Mouse (Mus musculus): ENCODE measurements around the gene Prf1.

Prf1 gene

DNA sequence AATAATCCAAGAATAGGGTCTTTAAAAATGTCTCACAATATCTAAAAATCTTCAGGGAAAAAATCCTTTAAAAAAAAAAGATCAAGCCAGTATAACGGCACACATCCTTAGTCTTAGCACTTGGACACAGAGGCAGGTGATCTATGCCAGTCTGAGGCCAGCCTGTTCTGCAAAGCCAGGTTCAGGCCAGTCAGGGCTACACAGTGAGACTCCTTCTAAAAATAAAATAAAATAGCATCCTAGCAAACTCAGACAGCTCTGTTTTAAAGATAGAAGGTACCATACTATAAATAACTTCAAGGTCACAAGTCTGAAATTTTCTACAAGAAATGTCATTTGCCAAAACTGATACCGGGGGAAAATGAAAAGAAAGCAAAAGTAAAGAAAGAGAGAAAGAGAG lies 7.6 kb upstream of the Prf1 start:
- DNase-seq (ENCODE audit: low read depth, low spot score): no peak

DNA sequence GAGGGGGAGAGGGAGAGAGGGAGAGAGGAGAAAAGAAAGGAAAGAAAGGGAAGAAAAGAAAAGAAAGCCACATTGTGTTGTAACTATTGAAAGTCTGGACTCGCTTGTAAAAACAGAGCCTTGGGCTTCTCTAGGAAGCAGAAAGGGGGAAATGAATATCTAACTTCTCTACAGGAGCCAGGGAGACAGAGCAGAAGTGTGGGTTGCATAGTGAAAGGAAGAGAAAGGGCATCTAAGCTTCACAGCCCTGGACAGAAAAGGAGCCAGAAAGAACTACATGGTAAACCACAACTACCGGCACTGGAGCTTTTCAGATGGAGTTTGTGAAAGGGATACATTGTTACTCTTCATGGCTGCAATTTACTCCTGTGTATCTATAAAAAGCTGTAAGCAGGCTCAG lies 7.2 kb upstream of the Prf1 start:
- no peak for DNase-seq (ENCODE audit: low read depth, low spot score)

DNA sequence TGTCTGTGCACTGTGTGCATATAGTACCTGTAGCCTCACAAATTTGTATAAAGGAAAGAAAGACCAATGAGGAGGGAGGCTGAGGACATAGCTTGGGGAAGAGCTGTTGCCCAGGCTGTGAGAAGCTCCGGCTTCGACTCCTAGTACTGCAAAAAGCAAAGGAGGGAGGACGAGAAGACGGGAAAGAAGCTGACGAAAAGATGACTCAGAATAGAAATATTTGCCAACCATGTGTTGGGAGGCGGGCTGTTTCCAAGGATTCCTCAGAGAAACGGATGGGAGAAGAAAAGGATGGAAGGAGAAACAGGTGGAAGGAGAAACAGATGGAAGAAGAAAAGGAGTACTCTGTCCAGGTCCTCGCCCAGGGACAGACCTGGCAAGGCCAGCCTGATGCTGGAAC lies 3.4 kb upstream of the Prf1 start:
- no peak for DNase-seq (ENCODE audit: low read depth, low spot score)

DNA sequence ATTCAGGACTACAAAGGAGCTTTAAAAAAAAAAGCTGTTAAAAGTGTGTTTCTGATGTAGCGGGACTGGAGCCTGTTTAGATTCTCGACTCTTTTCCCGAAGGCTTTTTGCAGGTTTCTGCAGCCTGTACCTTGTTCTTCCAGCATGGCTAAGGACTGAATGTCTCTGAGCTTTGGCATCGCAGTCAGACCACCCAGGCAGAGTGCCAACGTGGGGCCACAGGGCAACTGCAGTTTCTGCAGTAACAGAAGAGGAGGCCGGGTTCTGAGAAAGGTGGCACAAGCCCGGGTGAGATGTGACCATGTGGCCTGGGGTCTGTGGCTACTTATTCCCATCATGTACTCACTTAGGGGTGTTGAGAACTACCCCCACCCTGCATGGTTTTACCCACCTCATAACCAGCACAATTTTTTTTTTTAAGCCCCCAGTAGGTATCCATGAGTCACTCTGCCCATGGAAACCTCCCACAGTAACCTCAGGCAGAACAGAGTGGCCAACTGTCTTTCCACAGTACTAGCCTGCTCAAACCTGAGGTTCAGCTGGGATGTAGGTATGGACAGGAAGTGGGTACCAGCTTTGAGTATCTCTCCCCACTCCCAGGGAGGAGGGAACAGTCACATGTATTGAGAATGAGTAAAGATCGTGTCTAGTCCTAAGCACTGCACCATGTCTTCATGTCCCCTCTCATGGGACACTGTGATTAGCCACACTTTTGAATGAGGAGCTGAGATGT lies 754 bp upstream of the Prf1 start:
- no peak for DNase-seq (ENCODE audit: low read depth, low spot score)

DNA sequence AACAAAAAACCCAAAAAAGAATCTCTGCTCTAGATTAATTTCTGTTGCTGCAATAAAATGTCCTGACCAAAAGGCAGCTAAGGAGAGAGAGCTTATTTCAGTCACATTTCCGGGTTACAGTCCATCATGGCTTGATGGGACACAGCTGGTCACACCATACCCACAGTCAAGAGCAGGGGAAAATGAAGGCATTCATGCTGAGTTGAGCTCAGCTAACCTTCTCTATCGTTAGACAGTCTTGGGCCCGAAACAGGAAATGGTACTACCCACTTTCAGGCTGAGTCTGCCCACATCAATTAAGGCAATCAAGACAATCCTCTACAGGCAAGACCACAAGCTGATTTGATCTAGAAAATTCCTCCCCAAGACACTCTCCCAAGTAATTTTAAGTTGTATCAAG lies 3.4 kb downstream of the Prf1 start:
- no peak for DNase-seq (ENCODE audit: low read depth, low spot score)

DNA sequence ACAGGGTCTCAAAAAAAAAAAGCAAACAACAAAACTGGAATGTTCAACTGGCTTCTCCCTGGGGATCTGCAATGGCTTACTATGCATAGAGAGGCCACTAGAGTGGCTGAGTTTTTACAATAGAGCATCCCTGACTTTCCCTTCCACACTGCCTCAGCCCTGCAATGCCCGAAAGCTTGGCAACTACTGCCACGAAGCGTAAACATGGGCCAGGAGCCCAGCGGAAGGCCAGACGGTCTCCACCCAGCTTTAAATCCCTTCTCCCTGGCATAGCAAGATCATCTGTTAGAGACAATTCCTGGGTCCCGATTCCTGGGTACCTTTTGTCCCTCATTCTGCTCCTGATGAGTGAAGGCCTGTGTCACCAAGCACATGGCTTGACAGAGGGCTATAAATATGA lies 6.4 kb downstream of the Prf1 start:
- DNase-seq (ENCODE audit: low read depth, low spot score): no peak

DNA sequence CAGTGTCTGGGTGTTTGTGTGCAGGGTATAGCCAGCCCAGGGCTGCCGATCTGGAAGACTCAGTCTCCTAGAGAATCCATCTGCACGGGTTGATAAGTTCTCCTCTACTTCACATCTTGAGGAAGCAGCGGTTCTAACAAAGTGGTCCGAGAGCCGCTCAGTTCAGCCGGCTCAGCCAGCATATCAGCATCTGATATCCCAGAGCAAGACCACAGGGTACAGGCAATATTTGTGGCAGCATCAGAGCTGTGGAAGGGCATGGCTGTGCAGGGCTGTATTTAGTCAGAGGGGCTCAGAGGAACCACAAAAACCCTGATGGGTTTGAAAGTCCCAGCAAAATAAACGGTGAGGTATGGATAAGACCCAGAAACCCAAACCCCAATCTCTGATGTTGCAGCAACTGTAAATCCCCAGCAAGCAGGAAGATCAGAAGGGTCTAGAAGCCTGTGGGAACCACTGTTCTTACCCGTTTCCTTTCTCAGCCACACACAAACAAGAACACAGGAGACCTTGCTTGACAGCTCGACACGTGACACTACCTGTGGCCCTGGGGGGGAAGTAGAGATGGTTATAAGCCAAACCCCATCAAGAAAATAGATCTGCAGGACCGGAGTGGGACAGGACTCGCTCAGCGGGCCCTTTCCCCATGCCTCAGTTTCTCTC lies 8.4 kb downstream of the Prf1 start:
- DNase-seq (ENCODE audit: low read depth, low spot score): no peak

DNA sequence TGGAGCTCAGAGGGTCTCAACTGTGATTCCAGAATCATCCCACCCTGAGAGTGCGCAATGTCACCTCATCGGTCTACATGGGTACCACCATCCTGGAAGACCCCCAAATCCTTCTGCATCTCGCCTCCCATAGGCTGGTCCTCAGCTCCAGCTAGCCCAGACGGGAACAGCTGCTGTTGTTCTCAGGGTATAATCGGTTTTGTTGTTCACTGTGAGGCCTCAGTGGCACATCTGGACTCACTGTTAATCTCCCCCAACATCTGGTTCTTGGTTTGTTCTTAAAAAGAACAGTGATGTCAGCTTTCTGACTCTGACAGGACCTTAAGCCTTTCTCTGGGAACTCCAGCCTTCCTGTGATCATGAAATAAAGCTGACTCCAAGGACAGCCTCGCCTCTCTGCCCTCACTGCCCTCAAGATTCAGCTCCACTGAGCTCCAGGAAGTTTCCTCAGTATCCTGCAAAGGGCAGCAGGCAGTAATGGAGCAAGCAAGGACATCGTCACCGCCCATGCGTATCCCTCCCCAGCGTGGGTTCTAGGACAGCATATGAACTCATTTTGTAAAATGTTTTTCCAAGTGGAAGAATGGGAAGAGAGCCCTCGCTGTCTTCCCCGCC lies 11.2 kb downstream of the Prf1 start:
- no peak for DNase-seq (ENCODE audit: low read depth, low spot score)

DNA sequence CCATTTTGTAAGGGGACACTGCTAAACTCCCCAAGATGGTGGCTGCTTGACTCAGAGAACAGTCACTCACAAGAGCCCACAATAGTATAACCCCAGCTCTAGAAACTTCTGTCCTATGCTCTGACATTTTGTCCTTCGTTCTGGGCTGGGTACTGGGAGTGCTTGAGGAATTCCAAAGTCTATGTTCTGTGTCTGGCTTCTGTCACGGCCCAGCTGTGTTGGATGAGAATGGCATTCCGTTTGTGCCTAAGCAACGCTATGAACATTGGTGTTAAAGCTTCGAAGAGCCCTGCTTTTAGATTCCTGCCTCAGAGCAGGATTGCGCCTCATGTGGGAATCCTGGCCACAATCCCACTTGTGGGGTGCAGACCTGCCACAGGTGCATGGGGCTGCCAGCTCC lies 14.5 kb downstream of the Prf1 start:
- no peak for DNase-seq (ENCODE audit: low read depth, low spot score)

DNA sequence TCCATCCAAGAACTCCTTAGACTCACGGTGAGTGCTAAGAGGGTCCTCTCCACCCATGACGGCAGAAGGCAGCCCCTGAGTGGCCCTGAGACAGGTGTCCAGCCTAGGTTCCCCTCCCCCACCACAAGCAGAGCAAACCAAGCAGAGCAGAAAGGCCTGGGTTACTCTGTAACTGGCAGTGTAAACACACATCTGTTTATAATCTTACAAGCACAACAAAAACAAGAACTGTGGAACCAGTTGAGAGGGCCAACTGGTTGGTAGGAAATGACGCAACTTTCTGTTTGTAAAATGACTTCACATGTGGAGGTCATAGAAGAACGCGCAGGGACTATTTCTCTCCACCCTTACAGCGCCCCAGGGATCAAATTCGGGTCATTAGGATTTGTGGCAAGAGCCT lies 15.1 kb downstream of the Prf1 start:
- DNase-seq (ENCODE audit: low read depth, low spot score): no peak

DNA sequence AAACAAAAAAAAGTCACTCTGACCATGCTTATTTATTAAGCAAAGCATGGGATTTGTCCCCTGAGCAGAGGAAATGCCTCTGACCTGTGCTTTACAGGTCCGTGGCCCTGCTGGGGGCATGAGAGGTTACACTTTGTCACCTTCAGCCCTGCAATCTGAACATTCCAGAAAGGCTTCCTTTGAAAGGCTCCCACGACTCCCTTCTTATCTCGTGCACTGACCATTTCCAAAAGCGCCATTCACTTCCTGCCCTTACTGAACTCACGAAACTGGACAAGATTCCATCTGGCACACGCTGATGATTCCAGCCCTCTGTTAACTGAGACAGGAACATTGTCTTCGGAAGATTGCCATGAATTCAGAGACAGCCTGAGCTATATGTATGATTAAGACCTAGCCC lies 16.1 kb downstream of the Prf1 start:
- no peak for DNase-seq (ENCODE audit: low read depth, low spot score)

DNA sequence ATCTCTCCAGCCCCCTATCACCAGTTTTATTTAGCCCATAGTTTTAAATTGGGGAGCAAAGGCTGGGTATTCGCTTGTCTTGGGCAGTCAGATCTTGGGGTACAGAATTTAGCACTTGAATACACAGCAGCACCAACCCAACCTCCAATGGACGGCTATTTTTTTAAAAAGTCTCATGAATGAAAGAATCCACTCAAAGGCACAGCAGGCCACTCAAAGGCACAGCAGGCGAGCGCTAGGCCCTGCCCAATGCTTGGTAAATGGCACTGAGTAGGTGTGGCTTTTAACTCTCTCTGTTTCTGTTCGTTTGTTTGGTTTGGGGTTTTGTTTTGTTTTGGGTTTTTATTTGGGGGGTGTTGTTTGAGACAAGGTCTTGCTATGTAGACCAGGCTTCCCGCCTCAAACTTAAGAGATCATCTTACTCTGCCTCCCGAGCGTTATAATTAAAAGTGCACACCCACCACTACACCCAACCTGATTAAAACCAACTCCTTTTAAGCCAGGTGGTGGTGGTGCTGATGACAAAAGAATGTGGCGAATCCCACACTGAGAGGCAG lies 17.8 kb downstream of the Prf1 start:
- no peak for DNase-seq (ENCODE audit: low read depth, low spot score)

DNA sequence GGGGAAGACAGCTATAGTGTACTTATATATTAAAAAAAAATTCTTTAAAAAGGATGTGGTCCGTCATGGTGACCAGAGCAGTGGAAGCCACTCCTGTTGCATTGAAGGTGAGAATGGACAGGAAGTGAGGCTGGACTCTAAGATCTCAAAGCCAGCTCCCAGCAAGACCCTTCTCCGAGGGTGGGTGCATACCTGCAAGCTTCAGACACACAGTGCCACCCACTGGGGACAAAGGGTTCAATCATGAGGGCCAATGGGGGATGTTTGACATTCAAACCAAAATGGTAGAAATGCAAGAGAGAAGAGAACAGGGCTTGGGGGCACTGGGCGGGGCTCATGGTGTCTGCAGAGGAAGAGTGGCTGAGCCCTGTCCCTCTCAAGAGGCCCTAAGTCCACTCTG lies 20.9 kb downstream of the Prf1 start:
- no peak for DNase-seq (ENCODE audit: low read depth, low spot score)

DNA sequence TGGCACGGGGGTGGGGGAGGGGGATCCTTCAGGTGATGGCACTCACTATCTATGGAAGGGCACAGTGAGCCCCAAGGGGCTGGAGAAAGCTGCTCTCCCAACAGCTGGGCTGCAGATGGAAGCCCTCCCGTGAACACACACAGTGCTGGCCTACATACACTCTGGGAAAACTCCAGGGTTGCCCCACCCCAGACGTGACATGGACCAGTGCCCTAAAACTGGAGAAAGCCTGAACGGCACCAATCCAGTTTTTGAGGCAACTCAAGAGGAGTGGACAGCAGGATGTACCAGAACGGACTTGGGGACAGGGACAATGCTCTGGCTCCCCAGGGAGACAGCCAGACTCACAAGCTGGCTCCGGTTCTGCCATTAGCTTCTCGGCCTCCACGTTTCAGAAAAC lies 27.1 kb downstream of the Prf1 start:
- no peak for DNase-seq (ENCODE audit: low read depth, low spot score)

DNA sequence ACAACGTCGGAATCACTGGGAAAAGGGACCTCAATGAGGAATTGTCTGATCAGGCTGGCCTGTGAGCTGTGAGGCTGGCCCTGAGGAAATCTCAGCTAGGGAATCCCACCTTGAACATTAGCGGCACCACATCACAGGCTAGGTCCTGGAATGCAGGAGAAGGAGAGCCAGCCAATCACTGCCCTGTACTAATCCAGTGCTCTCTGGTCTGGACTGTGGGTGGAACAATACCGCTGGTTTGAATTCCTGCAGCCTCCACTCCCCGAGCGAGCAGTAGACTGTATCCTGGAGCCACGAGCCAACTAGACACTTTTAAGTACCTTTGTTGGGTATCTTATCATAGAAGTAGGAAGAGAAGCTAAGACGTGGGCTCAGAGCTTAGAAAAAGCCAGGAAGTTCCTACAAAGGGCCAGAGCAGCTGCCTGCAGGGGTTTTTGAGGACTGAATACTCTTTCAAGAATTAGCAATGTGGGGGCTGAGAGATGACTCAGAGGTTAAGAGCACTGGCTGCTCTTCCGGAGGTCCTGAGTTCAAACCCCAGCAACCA lies 28.2 kb downstream of the Prf1 start:
- peak; percentile 34 for DNase-seq (ENCODE audit: low read depth, low spot score)

DNA sequence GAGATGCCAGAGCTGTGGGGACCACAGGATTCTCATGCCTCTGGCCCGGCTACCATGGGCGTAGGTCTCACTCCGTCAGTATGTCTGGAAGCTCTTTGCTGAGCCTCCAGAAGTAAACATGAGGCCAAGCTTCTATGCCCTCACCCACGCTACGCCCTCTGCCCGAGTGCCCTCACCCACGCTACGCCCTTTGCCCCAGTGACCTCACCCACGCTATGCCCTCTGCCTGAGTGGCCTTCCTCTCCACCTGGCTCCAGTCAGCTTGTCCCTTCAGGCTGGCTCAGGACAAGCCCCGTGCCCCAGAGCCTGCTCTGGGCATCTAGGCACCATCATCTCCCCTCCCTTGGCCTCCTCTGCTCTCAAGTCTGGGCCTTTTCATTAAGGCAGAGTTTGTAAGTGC lies 29.9 kb downstream of the Prf1 start:
- no peak for DNase-seq (ENCODE audit: low read depth, low spot score)

DNA sequence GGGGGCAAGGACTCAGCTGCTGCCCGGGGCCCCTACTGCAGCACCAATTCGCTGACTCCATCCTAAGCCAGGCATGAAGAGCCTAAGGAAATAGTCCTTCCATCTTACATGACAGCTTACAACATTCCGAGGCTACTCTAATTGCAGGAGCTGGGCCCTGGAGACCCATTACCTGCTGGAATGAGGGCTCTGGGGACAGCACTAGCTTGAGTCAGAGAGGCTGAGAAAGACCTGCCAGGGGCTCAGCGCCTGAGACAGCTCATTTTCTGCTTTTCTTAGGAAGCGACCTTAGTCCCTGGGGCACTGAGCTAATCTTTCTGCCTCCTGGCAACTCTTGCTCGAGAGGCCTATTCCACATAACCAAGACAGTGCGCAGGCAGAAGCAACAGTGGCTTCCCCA lies 31.3 kb downstream of the Prf1 start:
- peak; percentile 71 for DNase-seq (ENCODE audit: low read depth, low spot score)

DNA sequence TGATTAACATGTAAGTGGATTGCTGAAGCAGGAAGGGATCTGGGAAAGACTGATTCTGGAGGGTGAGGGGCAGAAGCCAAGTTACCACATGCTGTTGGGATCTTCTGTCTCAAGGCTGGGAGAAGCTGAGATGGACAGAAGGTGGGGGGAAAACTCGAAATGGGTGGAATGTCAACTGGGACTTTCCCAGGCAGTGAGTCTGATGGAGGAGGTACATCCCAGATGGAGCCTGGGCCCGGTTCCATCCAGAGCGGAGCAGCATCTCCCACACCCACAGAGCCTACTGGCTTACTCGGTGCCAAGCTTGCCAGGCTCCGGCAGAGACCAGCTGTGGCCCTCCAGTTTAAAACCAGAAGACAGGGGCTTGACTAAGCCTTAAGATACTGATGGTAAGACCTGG lies 33.4 kb downstream of the Prf1 start:
- no peak for DNase-seq (ENCODE audit: low read depth, low spot score)

DNA sequence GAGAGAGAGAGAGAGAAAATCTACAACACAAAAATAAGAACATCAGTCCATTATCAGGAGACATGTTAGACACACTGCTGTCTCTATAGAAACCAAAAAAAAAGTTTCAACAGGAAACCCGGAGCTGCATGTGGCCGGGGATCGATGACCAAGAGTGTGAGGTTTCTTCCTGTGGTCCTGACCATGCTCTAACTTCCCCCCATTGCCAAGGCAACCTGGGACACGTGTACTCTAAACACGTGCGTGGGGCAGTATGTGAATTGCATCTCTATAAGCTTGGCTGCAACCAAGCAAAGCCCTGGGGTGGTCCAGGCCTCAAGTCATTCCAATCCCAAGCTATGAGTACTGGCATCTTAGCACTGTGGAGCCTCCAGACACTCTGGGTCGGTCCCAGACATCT lies 36.9 kb downstream of the Prf1 start:
- no peak for DNase-seq (ENCODE audit: low read depth, low spot score)

DNA sequence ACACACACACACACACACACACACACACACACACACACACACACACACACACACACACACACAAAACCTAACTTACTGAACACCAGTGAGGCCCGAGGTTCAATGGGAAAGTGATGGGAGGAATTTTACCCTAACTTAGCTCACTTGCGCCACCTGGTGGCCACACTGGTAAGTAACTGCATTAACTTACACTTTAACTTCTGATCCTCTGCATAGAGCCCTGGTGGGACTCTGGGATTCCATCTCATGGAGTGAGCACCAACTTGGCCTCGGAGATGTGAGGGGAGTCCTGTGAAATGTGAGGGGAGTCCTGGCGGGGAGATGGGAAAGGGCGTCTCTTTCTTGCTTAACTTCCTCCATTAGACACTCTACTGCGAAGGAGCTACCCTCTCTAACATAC lies 38.5 kb downstream of the Prf1 start:
- DNase-seq (ENCODE audit: low read depth, low spot score): peak; percentile 91

DNA sequence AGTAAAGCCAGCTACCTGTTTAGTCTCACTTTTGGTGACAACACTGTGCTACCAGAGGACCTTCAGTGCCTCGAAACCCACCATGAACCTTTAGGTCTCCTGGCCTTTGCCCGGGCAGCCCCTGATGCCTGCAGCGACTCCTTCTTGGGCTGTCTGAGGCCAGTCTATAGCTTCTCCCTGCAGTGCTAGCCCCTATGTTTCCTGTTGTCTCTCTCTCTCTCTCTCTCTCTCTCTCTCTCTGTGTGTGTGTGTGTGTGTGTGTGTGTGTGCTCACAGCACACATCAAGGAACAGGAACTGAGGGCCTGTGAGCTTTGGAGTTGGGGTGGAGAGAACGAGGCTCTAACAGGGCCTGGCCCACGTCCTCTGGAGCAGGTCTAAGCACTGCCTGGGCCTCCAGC lies 39.0 kb downstream of the Prf1 start:
- no peak for DNase-seq (ENCODE audit: low read depth, low spot score)

DNA sequence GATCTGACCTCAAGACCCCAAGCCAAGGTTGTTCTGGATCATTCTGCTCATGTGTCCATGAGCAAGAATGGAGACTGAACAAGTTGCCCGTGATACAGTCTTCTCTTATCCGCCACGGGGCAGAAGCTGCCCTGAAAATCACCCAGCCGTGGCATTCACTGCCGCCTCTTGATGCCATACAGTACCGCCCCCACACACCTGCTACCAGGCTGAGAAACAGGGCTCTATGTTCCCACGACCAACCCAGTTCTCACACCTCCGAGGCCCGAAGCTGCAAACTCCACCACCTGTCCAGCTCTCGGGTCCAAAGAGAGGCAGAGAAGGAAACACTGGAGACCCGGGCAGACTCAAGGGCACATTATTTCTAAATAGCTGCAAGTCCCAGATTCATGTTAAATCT lies 40.0 kb downstream of the Prf1 start:
- no peak for DNase-seq (ENCODE audit: low read depth, low spot score)

DNA sequence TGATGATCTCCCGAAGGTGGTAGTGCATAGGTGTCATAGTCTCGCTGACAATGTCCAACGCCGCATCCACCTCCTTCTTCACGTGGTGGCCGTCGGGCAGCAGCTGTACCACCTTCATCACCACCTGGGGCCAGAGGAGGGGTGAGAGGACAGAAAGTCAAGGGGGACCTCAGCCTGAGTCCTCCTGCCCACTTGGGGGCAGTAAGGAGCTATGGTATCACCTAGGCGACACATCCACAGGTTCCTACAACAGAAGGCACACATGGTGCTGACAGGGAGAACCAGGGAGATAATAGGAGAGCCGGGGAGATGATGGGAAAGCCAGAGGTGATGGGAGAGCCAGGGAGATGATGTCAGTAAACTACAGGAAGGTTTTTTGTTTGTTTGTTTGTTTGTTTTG lies 41.6 kb downstream of the Prf1 start:
- no peak for DNase-seq (ENCODE audit: low read depth, low spot score)

All from mesoderm, embryonic 11.5 days (tissue).